Mouse (Mus musculus) retina, postnatal 7 days (tissue): ENCODE measurements at regions not wholly inside any gene's neighbourhood (a gene's known extent, or its start where the extent isn't known, plus 50 kb on each side); places are given as distances from the start of the nearest gene placed in this dataset.
"Not testable (repeated sequence)": the region's sequence is repeated elsewhere in the genome, so short reads cannot be mapped to it uniquely, and the experiment has no call there.

Source experiments
- DNase-seq: peaks from one replicate; pipeline ENCODE4 v3.0.0-alpha.2; 2012; ENCODE audit warnings: low read depth, low spot score

DNA sequence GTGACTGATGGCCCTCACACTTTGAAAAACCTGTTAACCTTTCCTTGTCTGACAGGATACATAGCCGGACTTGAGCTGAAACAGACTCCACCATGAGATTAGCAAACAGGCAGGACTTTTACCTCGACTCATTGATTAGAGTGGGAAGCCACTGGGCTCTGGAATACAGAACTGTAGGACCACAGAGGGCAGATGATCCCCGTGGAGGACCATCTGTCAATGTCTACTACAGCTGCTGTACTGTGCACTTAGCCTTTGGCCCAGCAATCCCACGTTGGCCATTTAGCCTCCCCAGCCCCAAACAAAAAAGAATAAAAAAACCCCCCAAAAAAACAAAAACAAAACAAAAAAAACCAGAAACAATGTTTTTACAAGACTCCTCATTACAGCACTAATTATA lies 103.9 kb upstream of the Dazl start:
- DNase-seq: no peak

DNA sequence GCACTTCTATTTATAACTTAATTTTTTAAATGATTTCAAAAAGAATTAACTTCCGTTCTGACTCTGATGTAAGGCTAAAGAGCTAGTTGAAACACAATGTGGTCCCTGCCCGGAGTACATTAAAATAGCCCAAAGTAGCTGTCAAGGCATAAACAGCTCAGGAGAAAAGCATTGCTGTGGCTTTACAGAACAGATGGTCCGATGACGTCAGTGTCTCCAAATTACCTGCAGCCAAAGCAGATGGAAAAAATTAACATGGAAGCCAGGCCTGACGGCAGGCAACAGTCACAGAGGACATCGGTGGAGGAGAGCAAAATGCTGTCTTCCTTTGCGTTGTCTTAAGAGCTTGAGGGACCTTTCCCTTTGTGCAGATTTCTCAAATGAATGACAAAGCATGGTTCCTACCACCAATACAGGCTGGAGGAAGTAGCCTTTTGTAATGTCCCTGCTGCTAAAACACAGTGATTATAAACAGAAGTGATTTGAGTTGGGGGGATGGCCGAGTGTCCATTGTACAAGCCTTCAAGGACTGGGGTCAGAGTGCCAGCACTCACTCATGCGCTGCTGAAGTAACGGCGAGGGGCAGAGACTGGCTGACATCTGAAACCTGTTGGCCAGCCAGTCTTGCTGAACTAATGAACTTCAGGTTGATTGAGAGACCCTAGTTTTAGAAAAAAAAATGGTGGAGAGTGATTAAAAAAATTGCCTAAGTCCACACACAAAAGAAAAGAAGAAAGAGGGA lies 101.8 kb upstream of the Plcl2 start:
- peak; percentile 21 for DNase-seq

DNA sequence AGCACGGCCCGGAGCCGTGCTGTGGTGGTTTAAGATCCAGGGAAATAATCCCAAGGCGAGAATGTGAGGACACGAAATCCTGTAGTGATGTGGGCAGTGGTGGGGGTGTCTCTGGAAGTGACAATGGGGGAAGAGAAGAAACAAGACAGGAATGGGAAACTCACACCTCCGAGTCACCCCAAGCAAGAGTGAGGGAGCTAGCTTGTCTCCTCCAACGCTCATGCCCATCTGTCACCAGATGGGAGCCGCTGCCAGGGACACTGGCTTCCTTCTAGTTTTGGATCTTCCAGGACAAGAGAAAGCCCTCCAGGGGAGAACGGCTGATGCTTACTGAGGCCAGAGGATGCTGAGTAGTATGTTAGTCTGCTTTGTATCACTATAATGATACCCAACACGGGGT lies 100.6 kb upstream of the Plcl2 start:
- DNase-seq: no peak

DNA sequence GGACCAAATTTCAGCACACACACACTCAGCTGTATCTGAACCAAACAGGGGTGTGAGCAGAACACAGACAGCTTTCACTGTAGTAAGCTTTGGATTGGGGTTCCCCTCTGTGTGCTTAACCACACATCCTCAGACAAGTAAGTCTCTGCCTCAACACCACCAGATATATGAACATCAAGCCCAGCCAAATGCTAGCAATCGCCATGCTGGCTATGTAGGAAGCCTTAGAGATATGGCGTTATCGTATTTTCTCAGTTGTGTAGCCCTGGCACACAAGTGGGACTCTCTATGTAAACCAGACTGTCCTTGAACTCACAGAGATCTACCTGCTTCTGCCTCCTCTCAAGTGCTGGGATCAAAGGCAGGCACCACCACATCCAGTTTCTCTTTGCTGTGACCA lies 99.9 kb upstream of the Plcl2 start:
- no peak for DNase-seq

DNA sequence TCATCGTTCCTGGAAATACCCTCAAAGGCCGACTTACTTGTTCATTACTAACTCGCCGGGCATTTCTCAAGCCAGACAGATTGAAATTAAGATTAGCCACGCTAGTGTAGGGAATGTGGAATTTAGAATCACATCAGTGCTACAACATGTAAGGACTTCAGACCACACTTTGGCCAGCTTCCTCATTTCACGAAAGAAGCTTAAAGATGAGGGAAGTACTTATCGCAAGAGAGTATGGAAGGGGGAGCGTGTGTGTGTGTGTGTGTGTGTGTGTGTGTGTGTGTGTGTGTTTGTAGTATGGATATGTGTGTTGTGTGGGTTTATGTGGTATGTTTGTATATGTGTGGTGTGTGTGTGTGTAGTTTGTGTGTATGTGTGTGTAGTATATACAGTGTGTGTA lies 99.3 kb upstream of the Plcl2 start:
- no peak for DNase-seq

DNA sequence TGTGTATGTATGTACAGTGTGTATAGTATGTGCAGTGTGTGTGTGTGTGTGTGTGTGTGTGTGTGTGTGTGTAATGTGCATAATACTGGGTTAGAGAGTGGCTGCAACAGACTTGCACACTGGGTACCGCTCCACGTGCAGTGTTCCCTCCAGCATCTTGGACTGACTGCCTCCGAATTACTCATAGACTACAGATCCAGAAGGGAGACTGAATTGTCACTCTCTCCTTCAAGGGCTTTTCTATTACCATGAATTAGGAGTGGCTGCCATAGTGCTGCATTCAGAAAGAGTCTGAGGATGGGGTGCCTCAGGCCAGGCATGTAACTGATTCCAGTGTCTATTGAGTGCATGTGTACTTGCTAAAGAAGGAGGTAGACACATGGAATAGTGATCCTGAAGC lies 98.9 kb upstream of the Plcl2 start:
- DNase-seq: no peak

DNA sequence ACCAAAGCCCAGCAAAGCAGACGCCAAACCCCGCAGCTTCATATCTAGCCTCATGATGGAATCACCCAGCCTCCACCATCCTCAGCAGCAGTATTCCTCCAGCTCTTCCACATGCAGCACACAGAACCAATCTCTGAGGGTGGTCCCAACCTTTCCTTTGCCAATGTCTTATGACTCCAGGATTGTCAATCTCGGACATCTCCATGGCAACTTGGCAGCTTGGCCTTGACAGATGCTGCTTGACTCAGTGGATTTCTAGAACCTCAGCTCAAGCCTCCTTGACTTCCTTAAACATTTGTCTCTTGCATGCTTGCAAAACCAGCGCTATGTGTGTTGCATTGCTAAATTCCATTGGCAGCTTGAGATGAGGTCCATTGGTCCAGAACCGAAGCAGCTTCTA lies 96.8 kb upstream of the Plcl2 start:
- DNase-seq: no peak

DNA sequence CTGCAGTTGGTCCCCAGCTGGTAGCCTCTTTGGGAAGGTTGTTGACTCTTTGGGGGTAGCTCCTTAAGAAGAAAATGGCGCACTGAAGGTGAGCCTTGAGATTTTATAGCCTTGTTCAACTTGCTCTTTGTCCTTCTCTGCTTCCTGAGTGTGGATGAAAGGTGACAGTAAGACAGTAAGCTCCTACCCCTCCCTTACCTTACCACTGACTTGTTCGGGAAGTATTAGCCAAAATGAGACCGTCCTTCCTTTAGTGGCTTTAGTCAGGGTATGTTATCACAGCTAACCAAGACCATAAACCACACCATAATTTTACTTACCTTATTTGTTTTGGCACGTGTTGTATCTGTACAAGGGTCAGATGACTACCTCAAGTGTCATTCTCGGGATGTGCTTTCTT lies 95.3 kb upstream of the Plcl2 start:
- no peak for DNase-seq

DNA sequence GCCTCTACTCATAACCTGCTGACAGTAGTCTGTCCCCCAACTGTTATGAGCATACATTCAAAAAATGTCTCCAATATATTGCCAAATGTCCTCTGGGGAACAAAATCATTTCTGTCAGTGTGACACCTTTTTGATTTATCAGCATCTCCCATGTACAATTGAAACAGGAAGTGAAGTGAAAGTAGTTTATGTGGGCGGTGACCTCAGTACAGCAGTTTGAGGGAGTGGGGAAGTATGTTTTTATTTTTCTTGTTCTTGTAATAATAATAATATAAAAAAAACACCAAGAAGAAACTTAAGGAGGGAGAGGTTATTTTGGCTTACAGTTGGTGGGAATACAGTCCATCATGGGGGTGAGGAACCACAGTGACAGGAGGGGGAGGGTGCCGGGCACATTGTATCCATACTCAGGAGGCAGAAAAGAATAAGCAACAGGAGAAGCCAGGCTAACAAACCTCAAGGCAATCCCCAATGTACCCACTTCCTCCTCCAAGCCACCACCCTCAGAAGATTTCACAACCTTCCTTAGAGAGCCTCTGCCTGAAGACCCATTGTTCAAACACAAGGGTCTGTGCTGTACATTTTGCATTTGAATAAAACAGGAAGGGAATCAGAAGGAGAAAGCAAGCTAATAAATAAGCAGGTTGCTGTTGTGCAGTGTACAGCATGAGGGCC lies 93.7 kb upstream of the Plcl2 start:
- DNase-seq: no peak

DNA sequence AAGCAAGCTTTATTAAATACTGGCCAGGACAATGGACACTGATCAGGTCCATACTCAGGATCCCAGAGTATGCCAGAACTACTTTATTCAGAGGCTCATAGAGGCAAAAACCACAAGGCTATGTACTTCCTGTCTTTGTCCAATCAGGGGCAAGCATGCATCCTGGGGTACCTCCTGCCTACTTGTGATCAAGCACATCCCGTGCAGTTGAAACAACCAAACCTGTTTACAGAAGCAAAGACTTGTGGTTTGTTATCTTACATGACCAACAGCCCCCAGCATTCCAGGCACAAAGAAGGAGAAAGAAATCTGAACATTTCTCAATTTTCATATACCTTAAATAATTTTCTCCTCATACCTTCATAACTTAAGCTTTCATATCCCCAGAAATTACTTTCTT lies 93.1 kb upstream of the Plcl2 start:
- DNase-seq: no peak

DNA sequence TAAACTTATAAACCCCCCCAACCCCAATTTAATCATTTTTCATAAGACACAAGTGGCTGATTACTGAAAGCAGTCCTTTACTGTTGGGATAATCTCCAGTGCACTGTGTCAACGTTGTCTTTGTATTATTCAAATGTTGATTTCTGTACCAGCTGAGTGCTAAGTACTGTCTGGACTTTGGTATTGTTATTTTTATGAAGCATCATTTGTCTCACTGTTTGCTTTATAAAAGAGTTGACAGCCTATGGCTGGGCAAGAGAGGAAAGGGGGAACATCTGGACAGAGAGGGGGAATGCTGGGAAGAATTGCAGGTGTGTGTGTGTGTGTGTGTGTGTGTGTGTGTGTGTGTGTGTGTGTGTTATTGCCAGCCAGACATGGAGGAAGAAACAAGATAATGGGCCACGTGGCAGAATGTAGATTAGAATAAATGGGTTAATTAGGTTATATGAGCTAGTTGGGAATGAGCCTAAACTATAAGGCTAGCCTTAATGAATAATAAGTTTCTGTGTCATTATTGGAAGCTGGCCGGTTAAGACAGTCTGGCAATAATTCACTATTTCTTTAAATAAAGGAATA lies 92.6 kb upstream of the Plcl2 start:
- DNase-seq: no peak

DNA sequence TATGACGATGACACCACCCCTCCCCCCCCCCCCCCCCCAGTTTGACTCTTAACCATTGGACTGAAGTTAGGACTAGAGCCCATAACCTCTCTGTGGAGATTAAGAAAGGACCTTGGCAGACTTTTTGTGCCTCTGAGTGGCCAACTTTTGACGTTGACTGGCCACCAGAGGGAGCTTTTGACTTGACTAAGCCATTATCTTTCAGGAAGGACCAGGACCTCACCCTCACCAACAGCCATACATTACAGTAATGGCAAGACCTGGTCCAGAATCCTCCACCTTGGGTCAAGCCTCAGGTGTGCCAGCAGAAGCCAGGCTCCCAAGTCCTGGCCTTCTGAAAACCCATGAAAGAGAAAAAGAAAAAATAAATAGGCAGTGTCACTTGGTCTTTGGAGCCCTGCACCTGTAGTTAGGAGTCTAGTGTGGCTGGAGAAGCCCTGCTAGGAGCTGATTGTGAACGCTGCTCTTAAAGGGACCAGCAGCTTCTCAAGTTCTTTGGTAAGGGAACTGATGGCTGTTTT lies 90.3 kb upstream of the Plcl2 start:
- no peak for DNase-seq

DNA sequence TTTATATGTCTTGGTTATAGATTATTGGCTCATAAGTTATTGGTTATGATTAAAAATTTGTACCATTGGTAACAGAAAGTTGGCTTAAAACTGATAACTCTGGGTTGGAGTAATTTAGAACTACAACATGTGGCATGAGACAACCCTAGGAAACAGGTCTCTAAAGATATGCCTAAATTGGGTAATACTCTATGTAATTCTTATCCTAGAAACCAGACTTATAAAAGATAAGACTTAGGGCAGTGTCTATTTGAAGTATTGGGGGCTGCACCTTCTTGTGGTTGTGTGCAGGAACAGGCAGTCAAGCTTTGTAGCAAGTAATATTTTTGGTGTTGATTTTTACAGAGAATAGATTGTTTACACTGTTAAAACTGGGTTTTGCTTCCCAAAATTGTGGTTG lies 89.7 kb upstream of the Plcl2 start:
- not testable (repeated sequence) for DNase-seq

DNA sequence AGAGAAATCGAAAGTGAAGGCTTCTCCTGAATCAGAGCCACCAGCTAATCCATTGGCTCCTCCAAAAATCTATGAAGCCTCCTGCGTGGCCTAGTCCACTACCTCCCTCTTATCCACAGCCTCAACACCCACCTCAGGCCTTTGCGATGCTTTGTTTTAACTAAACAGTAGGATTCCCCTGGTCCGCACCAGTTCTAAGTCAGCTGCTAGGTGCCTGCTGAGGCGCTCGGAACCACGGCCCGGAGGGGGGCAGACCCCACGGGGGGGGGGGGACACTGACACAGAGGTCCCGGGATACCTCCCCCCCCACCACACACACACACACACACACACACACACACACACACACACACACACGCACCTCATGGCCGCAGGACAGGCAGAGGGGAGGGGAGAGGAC lies 89.2 kb upstream of the Plcl2 start:
- DNase-seq: no peak

DNA sequence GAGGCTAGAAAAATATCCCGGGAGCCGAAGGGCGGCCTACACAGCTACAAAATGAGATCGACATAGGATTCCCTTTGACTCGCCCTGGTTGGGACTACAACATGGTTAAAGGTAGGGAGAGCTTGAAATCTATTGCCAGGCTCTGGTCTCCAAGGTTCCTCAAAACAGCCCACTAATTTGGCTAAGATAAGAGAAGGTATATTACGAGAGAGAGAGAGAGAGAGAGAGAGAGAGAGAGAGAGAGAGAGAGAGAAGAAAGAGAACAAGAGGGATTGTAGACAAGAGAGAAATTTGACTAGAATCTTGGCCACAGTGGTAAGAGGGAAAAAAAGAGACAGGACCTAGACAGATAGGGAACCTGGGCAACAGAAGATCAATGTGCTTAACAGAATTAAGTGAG lies 88.5 kb upstream of the Plcl2 start:
- DNase-seq: no peak

DNA sequence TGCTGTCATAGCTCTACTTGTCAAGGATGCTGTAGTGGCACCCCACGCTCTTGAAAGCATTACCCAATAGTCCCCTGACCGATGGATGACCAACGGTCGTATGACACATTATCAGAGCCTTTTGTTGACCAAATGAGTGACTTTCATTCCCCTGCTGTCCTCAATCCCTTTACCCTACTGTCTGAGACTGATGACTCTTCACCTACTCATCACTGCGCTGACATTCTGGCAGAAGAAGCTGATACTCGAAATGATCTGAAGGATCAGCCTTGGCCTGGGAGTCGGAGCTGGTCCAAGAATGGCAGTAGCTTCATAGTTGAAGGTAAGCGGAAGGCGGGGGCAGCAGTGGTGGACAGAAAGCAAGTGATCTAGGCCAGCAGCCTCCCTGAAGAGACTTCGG lies 87.7 kb upstream of the Plcl2 start:
- no peak for DNase-seq

DNA sequence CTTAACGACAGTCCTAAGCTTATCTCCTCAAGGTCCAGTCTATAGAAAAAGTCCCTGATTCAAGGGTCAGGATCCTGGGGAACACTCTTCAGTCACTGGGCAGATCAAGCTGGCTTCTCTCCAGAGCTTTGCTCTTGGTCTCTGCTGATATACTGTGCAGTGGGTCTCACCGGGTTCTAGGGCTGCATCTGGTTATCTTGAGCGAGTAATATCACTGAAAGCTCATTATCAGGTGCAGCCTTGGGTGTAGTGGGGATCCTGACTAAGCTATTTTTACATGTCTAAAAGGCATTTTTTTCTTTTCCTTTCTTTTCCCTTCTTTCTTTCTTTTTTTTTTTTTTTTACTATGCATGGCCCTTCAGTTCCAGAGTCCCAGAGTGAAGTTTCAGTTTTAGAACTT lies 84.1 kb upstream of the Plcl2 start:
- DNase-seq: no peak

DNA sequence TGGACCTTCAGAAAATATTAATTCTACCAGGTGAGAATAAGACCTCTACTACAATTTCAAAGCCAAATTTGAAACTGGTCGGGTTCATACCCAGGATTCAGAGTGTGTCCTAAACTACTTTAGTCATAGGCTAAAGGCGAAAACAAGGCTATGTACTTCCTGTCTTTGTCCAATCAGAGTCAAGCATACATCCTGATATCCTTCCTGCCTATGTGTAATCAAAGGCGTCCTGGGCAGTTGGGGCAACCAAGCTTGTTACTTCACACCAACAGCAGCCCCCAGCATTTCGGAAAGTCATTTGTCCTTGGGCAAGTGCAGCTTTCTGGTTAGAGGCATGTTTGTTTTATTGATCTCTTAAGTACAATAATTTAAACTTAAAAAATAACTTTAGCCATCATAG lies 83.7 kb upstream of the Plcl2 start:
- DNase-seq: no peak

DNA sequence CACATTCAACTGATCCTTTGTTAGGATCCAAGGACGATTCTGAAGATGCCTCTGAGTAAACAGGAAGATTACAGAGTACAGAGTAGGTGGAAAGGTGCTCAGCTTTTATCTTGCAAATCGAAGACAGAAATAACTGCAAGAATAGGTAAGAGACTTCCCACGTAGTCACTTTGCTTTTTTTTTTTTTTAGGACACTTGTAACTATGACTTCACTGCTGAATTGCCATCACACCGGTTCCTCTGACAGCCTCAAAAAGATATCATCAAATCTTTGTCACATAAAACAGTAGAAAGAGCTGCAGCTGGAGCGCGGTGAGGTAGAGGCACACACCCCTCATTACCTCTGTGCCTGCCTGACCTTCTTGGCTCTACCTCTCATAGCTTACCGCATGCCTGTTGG lies 83.1 kb upstream of the Plcl2 start:
- DNase-seq: no peak

DNA sequence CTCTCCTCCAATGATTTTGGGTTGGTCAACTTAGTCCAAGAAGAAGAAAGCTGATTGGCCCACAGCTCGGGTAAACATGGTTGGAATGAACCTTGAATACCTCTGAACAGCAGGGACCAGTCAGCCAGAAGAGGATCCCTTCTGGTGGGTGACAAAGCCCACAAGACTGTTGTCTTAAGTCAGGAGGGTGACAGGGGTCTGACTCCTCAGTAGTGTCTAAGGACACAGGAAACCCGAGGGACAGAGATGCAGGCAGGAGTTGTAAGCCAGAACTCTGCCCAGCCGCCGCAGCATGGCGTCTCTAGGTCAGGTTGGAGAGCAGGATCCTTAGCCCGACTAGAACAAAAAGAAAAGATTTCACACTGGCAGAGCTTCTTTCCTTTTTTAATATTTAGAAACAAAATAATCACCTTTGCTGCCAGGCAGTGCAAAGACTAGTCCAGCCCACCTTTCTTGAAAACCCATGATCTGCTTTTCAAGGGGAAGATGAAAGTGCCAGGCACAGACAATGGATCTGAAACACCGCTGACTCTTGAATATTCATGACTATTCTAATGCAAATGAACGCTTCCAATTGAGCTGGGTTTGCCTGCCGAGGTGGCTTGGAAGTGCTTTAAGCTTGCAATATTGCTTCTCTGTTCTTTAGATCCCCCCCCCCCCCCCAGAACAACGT lies 81.7 kb upstream of the Plcl2 start:
- DNase-seq: no peak

DNA sequence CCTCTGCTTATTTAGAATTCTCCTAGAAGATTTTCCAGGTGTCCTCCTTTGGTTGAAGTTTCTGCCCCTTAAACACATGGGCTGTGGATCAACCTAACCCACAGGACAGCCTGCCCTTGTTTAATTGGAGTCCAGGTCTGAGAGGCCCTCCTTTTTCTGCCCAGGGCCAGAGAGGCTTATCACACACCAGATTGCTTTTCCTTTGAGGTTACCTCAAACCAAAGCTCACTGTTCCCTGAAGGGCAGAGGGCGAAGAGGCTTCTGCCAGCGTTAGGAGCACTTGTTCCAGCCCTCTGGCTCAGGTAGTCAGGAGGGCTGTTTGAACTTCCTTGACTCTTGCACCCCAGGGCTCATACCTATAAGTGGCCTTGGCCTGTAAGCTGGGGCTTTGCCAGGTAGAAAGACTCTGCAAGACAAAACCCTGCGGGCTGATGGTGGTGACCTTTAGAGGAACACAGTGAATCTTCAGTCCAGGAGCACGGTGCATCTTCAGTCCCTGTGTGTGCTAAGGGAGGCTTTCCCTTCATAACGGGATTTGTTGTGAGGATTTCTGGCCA lies 81.1 kb upstream of the Plcl2 start:
- no peak for DNase-seq

DNA sequence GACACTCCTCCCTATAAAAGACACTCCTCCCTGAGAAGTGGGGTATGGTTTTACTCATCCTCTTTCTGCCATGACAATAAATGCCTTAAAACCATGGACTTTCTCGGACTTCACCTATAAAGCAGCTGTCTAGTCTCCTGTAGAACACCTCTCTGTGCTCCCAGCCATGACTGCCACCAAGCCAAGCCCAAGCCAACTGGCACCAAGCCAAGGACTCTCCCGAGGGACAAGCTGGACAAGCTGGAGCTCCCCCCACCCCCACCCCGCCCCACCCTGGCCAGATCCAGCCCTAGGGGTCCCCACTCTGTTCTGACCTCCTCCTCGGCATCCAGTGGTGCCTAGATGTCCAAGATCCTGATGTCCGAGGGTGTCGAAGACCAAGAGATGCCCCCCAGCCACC lies 76.6 kb upstream of the Plcl2 start:
- no peak for DNase-seq
